Mouse (Mus musculus): ENCODE data around the gene Alcam. TPM values are rescaled to one million over a fixed set of nuclear protein-coding genes. Genes with fewer than 3 reads are reported as not detected.

The Alcam gene
- polyA plus RNA-seq, 1 experiment from 2014 or later, result 26.7 TPM

DNA sequence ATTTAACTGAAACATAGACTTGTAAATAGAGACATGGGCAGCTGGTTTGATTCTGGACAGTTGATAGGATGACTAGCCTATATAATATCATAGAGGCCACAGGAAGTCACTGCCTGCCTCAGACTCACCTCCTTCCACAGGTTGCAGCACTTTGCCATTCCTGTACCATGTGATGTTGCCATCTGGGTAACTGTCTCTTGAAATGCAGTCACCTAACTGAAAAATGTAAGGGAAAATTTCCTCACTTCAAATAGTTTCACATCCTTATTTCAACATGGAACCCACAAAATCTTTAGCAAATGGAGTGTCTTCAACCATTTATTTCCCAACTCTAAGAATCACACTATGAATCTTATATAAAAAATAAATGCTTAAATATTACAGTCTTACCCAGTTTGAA, 158.3 kb downstream of the Alcam start:
- no peaks in the 10 kb centered on the region for H3K27me3 ChIP-seq
- no peaks in the 10 kb centered on the region for H3K9me3 ChIP-seq
- H3K27ac ChIP-seq, result no peak overlapping the region
- H3K4me1 ChIP-seq, result no peaks in the 10 kb centered on the region
- 0 out of 2 replicates have a peak, but pooled peaks cover 6% of the 10 kb centered on the region for H3K36me3 ChIP-seq
- no peak for ATAC-seq (ENCODE audit: insufficient number of reproducible peaks, low FRiP score, low TSS enrichment, low read depth)
- H3K4me3 ChIP-seq, result no peak overlapping the region
- no peak overlapping the region for H3K9ac ChIP-seq
- no peak overlapping the region for H3K4me2 ChIP-seq

DNA sequence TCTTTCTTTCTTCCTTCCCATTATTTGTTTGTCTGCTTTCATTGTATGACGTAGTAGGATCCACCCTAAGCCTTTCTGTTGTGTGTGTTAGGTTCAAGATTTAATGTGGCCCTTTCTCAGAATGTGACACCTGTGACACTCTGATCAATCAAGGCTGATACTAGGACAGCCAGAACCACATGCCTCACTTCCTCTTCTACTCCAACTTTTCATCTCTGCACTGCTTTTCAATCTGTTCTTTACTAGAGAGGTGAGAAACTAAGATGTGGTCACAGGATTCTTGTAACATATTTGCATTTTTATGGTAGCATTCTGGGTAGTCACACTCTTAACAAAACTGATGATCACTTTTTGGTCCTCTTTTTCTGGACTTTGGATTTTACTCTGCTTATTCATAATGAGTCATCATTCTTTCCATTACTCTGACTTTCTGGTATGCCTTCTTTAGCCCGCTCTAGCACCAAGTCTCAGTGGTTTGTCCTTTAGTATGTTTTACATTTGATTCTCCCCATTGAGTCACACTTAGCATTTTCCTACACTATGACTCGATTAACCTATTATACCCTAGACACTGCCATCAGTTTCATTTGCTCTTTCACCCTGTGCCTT, 161.3 kb downstream of the Alcam start:
- Histone ChIP-seq H3K27me3 (no peaks in the 10 kb centered on the region), H3K27ac (no peak overlapping the region), H3K4me3 (no peak overlapping the region), H3K36me3 (peaks cover 14% of the 10 kb centered on the region; the same call in 1 of the 2 replicates), H3K4me1 (no peaks in the 10 kb centered on the region), H3K9ac (no peak overlapping the region), H3K4me2 (no peak overlapping the region), H3K9me3 (no peaks in the 10 kb centered on the region)
- no peak for ATAC-seq (ENCODE audit: insufficient number of reproducible peaks, low FRiP score, low TSS enrichment, low read depth)
- WGBS, result 87% methylated on average over 3 of the region's 3 CpGs

DNA sequence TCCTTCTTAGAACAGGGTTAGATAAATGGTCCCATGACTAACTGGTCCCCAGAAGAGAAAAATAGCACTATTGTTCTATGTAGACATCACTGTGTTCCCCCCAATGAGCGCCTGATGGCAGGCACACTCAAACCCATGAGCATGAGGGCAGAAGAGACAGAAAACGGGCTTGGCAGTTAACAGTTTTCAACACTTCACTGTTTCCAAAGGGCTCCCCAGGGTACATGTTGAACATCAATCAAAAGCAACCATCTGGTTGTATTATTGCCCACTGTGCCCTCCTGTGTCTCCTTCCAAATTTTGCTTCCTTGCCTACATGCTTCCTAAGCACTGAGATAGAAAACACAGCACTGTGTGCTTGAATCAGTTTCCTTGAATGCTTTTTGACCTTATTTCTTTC, 173.7 kb downstream of the Alcam start:
- no peak for ATAC-seq (ENCODE audit: insufficient number of reproducible peaks, low FRiP score, low TSS enrichment, low read depth)
- 0 out of 2 replicates have a peak, but pooled peaks cover 2% of the 10 kb centered on the region for H3K36me3 ChIP-seq
- 78% methylated on average over 2 of the region's 2 CpGs for WGBS

DNA sequence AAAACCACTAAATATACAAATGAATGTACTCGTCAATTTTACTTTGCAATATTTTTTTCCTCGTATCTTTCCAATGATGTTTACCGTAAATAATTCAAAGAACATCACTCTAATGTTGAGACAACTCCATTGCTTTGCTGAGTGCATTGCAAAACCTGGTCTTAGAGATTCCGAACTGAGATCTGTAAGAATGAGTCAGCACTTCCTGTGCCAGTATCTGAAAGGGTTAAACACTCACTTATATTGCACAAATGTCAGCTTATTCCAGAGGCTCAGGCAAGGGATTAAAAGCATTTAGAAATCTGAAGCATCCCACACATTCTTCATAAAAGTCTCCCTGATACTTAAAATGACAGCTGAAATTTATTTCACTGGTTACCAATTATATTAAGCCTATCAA, 188.8 kb downstream of the Alcam start:
- Histone ChIP-seq H3K4me3 (no peak overlapping the region), H3K27me3 (no peaks in the 10 kb centered on the region), H3K36me3 (peaks cover 3% of the 10 kb centered on the region; the same call in 1 of the 2 replicates), H3K4me2 (no peak overlapping the region), H3K9me3 (no peaks in the 10 kb centered on the region), H3K4me1 (no peaks in the 10 kb centered on the region), H3K9ac (no peak overlapping the region), H3K27ac (no peak overlapping the region)
- ATAC-seq (ENCODE audit: insufficient number of reproducible peaks, low FRiP score, low TSS enrichment, low read depth), result no peak
- 83% methylated on average over 4 of the region's 4 CpGs for WGBS

More for the DNA sequence above, 173.7 kb downstream of the Alcam start:
- no peaks in the 10 kb centered on the region for H3K9me3 ChIP-seq
- H3K9ac ChIP-seq, result no peak overlapping the region
- no peak overlapping the region for H3K4me2 ChIP-seq
- no peak overlapping the region for H3K4me3 ChIP-seq
- no peaks in the 10 kb centered on the region for H3K27me3 ChIP-seq
- no peaks in the 10 kb centered on the region for H3K4me1 ChIP-seq
- no peak overlapping the region for H3K27ac ChIP-seq

DNA sequence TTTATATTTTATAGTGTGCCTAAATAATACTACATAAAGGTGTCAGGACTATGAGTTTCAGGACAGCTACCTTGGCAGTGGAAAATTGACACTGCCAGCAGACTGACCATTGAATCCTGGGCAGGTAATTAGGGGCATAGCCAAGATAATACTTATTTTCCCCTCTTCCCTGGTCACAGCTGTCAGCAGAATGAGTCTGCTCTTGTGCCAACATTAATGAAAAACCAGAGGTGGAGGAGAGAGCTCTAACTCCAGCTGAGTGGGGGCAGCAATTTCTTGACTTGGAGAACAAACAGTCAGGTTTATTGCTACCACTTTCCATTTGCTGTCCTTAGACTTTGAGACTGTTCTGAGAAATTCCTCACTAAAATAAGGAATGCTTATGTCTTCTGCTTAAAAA, 190.1 kb downstream of the Alcam start:
- no peak for ATAC-seq (ENCODE audit: insufficient number of reproducible peaks, low FRiP score, low TSS enrichment, low read depth)
- peaks cover 3% of the 10 kb centered on the region; the same call in 1 of the 2 replicates for H3K36me3 ChIP-seq
- no peak overlapping the region for H3K27ac ChIP-seq
- no peaks in the 10 kb centered on the region for H3K9me3 ChIP-seq
- H3K4me1 ChIP-seq, result no peaks in the 10 kb centered on the region
- H3K9ac ChIP-seq, result no peak overlapping the region
- H3K27me3 ChIP-seq, result no peaks in the 10 kb centered on the region
- no peak overlapping the region for H3K4me2 ChIP-seq
- no peak overlapping the region for H3K4me3 ChIP-seq

DNA sequence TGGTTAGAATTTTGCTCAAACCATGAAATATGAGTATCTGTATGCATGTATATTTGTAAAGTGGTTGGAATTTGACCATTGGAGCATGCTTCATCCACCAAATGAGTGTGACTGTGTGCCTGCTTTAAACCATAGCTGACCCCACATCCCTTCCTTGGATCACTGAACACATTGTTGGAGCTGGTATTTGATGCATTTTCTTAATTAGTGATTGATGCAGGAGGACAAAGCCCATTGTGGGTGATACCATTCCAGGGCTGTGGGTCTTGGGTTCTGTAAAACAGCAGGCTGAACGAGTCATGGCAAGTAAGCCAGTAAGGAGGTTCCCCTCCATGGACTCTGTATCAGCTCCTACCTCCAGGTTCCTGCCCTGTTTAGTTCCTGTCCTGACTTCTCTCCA, 191.3 kb downstream of the Alcam start:
- Histone ChIP-seq H3K27ac (no peak overlapping the region), H3K9ac (no peak overlapping the region), H3K4me1 (no peaks in the 10 kb centered on the region), H3K9me3 (no peaks in the 10 kb centered on the region), H3K27me3 (no peaks in the 10 kb centered on the region), H3K4me3 (no peak overlapping the region), H3K4me2 (no peak overlapping the region), H3K36me3 (no peaks in the 10 kb centered on the region)
- no peak for ATAC-seq (ENCODE audit: insufficient number of reproducible peaks, low FRiP score, low TSS enrichment, low read depth)
- WGBS, result 79% methylated on average over 1 of the region's 1 CpGs

DNA sequence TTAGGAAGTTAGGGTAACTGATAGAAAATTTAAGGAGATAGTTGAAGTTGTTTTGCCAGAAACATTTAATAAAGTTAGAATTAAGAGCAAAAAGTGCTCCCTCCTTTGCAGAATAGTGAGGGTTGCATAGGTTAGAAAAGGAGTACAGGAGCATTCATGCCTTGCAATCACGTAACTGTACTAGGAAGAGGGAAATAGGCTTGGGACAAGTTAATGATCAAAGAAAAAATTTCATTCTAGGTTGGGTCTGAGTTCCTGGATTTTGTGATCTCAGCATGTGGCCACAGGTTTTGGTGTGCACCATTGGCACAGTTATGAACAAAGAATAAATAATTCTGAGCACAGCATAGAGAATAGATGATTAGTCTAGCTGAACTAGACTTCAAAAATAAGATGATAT, 192.1 kb downstream of the Alcam start:
- Histone ChIP-seq H3K4me1 (no peaks in the 10 kb centered on the region), H3K4me2 (no peak overlapping the region), H3K36me3 (no peaks in the 10 kb centered on the region), H3K27me3 (no peaks in the 10 kb centered on the region), H3K27ac (no peak overlapping the region), H3K4me3 (no peak overlapping the region), H3K9me3 (no peaks in the 10 kb centered on the region), H3K9ac (no peak overlapping the region)
- 77% methylated on average over 1 of the region's 1 CpGs for WGBS
- ATAC-seq (ENCODE audit: insufficient number of reproducible peaks, low FRiP score, low TSS enrichment, low read depth), result no peak

DNA sequence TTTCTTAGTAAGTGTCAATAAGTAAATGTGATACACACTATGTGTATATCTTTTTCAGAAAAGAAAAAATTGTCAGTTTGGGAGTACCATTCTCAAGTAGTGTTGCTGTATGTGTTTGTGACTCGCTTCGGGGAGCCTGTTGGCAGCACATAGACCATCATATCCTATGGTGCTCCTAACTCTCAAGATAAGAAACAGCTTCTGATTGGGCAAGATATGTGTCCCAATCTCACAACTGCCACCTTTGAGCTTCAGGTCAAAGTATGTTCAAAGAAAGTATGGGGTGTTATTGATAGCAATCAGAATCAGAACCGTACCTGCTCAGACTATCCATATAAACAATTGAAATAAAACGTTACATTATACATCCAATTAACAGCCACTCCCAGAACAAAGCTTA, 202.9 kb downstream of the Alcam start:
- Histone ChIP-seq H3K4me1 (no peaks in the 10 kb centered on the region), H3K9me3 (no peaks in the 10 kb centered on the region), H3K27me3 (no peaks in the 10 kb centered on the region), H3K9ac (no peak overlapping the region), H3K4me3 (no peak overlapping the region), H3K4me2 (no peak overlapping the region), H3K27ac (no peak overlapping the region), H3K36me3 (no peaks in the 10 kb centered on the region)
- WGBS, result 80% methylated on average over 4 of the region's 4 CpGs
- ATAC-seq (ENCODE audit: insufficient number of reproducible peaks, low FRiP score, low TSS enrichment, low read depth), result no peak

DNA sequence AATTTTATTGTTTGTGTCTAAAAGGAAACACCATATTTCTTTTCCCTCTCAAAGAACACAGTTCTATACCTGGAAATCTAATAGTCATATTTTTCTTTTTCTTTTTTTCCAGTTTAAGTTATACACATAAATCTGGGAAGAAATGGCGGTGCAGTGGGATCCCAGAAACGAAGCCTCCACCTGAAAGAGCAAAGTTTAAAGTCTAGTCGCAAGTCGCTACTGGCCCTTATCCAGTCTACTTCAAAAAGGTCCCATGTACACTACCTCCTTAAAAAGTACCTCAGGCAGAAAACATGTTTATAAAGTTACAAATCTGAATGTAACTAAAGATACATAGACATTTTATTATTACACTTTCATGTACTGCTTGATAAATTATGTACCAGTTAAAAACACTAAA, 203.7 kb downstream of the Alcam start:
- no peaks in the 10 kb centered on the region for H3K9me3 ChIP-seq
- no peak overlapping the region for H3K4me3 ChIP-seq
- no peak overlapping the region for H3K27ac ChIP-seq
- no peak overlapping the region for H3K4me2 ChIP-seq
- no peak overlapping the region for H3K9ac ChIP-seq
- H3K36me3 ChIP-seq, result no peaks in the 10 kb centered on the region
- WGBS, result 71% methylated on average over 4 of the region's 4 CpGs
- H3K27me3 ChIP-seq, result no peaks in the 10 kb centered on the region
- no peaks in the 10 kb centered on the region for H3K4me1 ChIP-seq
- no peak for ATAC-seq (ENCODE audit: insufficient number of reproducible peaks, low FRiP score, low TSS enrichment, low read depth)

DNA sequence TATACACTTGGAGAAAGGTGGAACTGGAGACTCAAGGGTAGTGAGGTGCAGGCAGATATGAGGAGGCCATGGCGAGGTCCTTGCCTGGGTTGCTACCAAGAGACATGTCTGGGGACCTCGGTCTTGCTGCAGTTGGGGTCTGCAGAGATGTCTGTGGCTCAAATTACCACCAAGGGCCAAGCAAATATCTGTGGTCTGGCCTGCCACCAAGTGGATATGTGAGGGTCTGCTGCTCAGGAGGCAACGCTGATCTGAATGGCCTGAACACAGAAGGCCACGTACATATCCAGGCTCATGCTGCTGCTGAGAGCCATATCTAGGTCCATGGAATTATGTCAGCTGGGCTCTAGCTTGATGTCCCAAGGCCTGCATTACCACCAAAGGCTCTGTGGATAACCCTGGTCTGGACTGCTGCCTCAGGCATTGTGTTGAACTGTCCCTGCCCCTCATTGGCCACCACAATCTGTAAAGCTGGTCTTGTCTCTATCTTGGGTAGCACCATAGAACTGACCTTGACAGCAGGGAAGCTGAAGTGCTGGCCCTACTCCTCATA, 210.4 kb downstream of the Alcam start:
- no peaks in the 10 kb centered on the region for H3K27me3 ChIP-seq
- H3K4me3 ChIP-seq, result no peak overlapping the region
- WGBS, result 78% methylated on average over 4 of the region's 4 CpGs
- H3K9ac ChIP-seq, result no peak overlapping the region
- ATAC-seq (ENCODE audit: insufficient number of reproducible peaks, low FRiP score, low TSS enrichment, low read depth), result no peak
- H3K36me3 ChIP-seq, result no peaks in the 10 kb centered on the region
- no peaks in the 10 kb centered on the region for H3K9me3 ChIP-seq
- H3K27ac ChIP-seq, result no peak overlapping the region
- peaks cover 2% of the 10 kb centered on the region; the same call in 1 of the 2 replicates for H3K4me1 ChIP-seq
- no peak overlapping the region for H3K4me2 ChIP-seq

DNA sequence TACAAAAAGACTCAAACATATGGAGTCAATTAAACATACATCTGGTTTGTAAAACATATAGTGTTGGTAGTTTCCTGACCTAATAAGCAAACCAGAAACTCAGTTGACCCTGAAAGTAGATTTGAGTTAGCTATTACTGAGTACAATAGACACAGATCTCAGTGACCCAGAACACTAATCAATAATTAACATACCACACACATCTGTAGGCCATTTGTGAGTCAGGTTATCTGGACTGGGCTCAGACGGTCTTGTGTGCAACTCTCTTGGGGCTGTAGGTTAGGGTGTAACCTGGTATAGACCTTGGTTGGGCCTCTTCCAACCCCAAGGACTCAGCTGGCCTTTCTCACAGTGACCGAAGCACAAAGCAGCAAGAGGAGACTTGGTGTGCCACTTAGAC, 211.7 kb downstream of the Alcam start:
- WGBS, result 32% methylated on average over 2 of the region's 2 CpGs
- Histone ChIP-seq H3K4me3 (no peak overlapping the region), H3K9me3 (no peaks in the 10 kb centered on the region), H3K9ac (no peak overlapping the region), H3K27me3 (no peaks in the 10 kb centered on the region), H3K4me1 (peaks cover 2% of the 10 kb centered on the region; the same call in 1 of the 2 replicates), H3K4me2 (no peak overlapping the region), H3K36me3 (no peaks in the 10 kb centered on the region), H3K27ac (no peak overlapping the region)
- no peak for ATAC-seq (ENCODE audit: insufficient number of reproducible peaks, low FRiP score, low TSS enrichment, low read depth)

DNA sequence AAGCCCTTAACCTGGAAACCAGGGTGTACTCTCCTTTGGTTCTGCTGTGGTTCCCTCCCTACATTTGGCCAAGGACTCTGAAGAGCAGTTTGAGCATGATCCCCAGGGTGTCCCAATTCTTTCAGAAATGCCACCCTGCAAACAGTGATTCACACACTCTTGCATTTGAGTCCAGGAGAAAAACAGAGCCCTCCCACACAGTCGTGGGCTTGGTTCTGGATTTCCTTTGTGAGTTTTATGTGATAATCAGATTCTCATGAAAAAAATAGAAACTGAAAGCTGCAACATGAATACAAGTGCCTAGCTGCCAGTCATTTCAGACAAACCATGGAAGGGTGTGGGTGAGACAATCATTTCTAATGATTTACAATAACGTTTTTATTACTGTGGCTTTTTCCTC, 223.9 kb downstream of the Alcam start:
- ATAC-seq (ENCODE audit: insufficient number of reproducible peaks, low FRiP score, low TSS enrichment, low read depth), result no peak
- H3K4me1 ChIP-seq, result no peaks in the 10 kb centered on the region
- no peak overlapping the region for H3K27ac ChIP-seq
- no peak overlapping the region for H3K4me3 ChIP-seq
- WGBS, result 55% methylated on average over 2 of the region's 2 CpGs
- no peaks in the 10 kb centered on the region for H3K36me3 ChIP-seq
- H3K9me3 ChIP-seq, result no peaks in the 10 kb centered on the region
- H3K9ac ChIP-seq, result no peak overlapping the region
- H3K27me3 ChIP-seq, result no peaks in the 10 kb centered on the region
- no peak overlapping the region for H3K4me2 ChIP-seq

DNA sequence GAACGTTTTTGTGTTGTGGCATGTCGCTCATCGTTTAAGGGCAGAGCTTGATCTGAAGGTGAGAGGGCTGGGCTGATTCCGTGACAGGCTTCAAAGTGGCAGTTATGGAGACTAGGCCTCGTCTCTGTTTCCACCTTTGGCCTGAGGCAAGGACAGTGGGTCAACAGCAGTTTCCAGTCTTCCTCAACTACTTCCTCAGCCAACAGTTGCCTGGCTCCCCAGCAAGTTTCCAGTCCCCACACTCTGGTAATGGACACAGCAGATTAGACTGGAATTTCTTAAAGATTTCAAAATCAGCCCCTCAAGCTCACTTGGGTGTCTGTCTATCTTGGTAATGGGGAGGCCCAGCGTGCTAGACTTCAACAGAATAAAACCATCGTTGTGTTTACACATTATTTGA, 224.4 kb downstream of the Alcam start:
- Histone ChIP-seq H3K27ac (no peak overlapping the region), H3K36me3 (no peaks in the 10 kb centered on the region), H3K9ac (no peak overlapping the region), H3K27me3 (no peaks in the 10 kb centered on the region), H3K4me2 (no peak overlapping the region), H3K9me3 (no peaks in the 10 kb centered on the region), H3K4me1 (no peaks in the 10 kb centered on the region), H3K4me3 (no peak overlapping the region)
- 60% methylated on average over 7 of the region's 7 CpGs for WGBS
- no peak for ATAC-seq (ENCODE audit: insufficient number of reproducible peaks, low FRiP score, low TSS enrichment, low read depth)
